Mouse (Mus musculus): ENCODE measurements around the gene Timm22. TPM values are rescaled to one million over a fixed set of nuclear protein-coding genes. Genes with fewer than 3 reads are reported as not detected.

Gene Timm22
- polyA plus RNA-seq, 1 experiment, result 32.2 TPM

DNA sequence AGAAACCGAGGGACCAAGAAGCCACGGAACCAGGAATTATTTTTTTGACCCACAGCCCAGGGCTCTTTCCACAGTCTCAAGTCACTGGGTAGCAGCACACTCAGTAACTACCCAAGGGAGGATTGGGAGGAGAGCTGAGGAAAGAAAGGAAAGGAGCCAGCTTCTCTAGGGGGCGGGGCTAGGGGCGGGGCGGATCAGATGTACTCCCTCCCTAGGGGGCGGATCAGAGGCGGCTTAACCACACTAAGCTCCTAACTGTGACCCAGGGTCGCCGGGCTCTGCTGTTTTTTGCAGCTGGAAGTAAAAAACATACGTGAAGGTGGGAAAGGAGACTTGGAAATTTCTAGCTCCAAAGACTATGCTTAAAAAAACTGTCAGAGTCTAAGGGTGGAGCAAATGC, 39.5 kb downstream of the Timm22 start:
- no peak for TF ChIP-seq GATA1 (IDR thresholded peaks at IDR 0.05; ENCODE audit: low read length)

- no peak for TF ChIP-seq GATA1 (IDR thresholded peaks at IDR 0.05; ENCODE audit: low read length)
These were observed 42.9 kb downstream of the Timm22 start for GRCm38 (mm10) chr11:76449520-76450201.

DNA sequence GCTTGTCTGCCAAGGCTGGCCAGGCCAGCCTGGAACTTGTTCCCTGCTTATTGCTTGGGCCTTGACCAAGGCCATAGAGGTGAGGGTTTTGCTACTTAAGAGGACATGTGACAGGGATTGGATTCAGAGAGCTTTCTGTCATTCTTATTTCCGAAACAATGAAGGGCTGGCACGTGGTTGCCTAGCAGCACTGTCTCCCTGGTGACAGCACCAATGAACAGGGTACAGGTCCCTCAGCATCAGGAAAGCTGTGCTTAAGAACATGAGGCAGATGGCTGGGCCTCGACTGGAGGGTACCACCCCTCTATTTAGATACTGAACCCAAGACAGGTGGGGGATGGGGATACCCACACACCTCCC, 43.4 kb downstream of the Timm22 start:
- no peak for TF ChIP-seq GATA1 (IDR thresholded peaks at IDR 0.05; ENCODE audit: low read length)

- TF ChIP-seq GATA1 (IDR thresholded peaks at IDR 0.05; ENCODE audit: low read length), result no peak
These were observed 47.7 kb downstream of the Timm22 start for GRCm38 (mm10) chr11:76454492-76454891.

- no peak for TF ChIP-seq GATA1 (IDR thresholded peaks at IDR 0.05; ENCODE audit: low read length)
These were observed 49.5 kb downstream of the Timm22 start for GRCm38 (mm10) chr11:76456233-76456632.

GRCm38 (mm10) chr11:76456897-76457296, 50.1 kb downstream of the Timm22 start:
- no peak for TF ChIP-seq GATA1 (IDR thresholded peaks at IDR 0.05; ENCODE audit: low read length)

- TF ChIP-seq GATA1 (IDR thresholded peaks at IDR 0.05; ENCODE audit: low read length), result no peak
These were observed 52.0 kb downstream of the Timm22 start for GRCm38 (mm10) chr11:76458730-76459129.

GRCm38 (mm10) chr11:76459489-76459888, 52.7 kb downstream of the Timm22 start:
- TF ChIP-seq GATA1 (IDR thresholded peaks at IDR 0.05; ENCODE audit: low read length), result no peak

DNA sequence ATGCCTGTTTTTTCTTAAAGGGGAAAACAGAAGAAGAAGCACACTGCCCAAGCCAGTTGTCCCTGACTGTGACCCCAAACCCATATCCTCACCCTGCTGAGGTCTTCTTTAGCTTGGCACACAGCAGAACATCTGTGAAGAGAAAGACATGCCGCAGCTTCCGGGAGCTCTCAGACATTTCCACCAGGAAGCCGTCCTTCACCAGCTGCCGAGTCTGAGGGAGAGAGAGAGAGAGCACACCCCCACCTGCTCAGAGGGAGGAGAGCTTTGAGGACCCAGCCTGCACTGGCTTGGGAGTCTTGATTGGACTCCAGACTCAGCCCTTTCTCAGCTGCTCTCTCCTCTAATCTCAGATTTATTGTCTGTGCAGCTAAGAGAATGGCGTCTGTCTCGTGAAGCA, 54.4 kb downstream of the Timm22 start:
- no peak for TF ChIP-seq GATA1 (IDR thresholded peaks at IDR 0.05; ENCODE audit: low read length)

- no peak for TF ChIP-seq GATA1 (IDR thresholded peaks at IDR 0.05; ENCODE audit: low read length)
These were observed 54.9 kb downstream of the Timm22 start for GRCm38 (mm10) chr11:76461696-76462095.

- no peak for TF ChIP-seq GATA1 (IDR thresholded peaks at IDR 0.05; ENCODE audit: low read length)
These were observed 59.1 kb downstream of the Timm22 start for GRCm38 (mm10) chr11:76465879-76466278.

Other genes starting within 250 kb of the Timm22 start
- gene Vps53, start 227.3 kb upstream of the Timm22 start, polyA plus RNA-seq (2012), result 21.0 and 29.5 TPM in 2 replicates
- 2.9 and 4.9 TPM in 2 replicates for gene Fam57a, start 227.3 kb upstream of the Timm22 start, polyA plus RNA-seq (2012)
- 0.30 TPM in 1 of 2 replicates, not detected in the other for gene Dbil5, start 189.3 kb upstream of the Timm22 start, polyA plus RNA-seq (2012)
- gene Gemin4, start 189.3 kb upstream of the Timm22 start, polyA plus RNA-seq (2012), result 5.2 and 5.7 TPM in 2 replicates
- gene Mrm3, start 163.2 kb upstream of the Timm22 start, polyA plus RNA-seq (2012), result 15.0 and 21.2 TPM in 2 replicates
- gene Glod4, start 163.2 kb upstream of the Timm22 start, polyA plus RNA-seq (2012), result 1.2 and 2.9 TPM in 2 replicates
- 4.6 and 4.8 TPM in 2 replicates for gene Nxn, start 7.8 kb upstream of the Timm22 start, polyA plus RNA-seq (2012)
- gene Abr, start 215.4 kb downstream of the Timm22 start, polyA plus RNA-seq (2012), result 0.01 TPM in 1 of 2 replicates, not detected in the other

Measured in G1E-ER4 (cell line).